Mouse (Mus musculus) stomach, postnatal 0 days (tissue): Measurements from ENCODE around the gene Naa11.

Experiments
- CTCF ChIP-seq: IDR thresholded peaks from 2 replicates; pipeline ENCODE4 v1.5.1; 2016; ENCODE audit warnings: antibody characterized with exemption, low read depth, mild to moderate bottlenecking, moderate library complexity
- EP300 ChIP-seq: optimal IDR thresholded peaks from 2 replicates; pipeline ENCODE3; 2016; ENCODE audit warnings: antibody characterized with exemption

DNA sequence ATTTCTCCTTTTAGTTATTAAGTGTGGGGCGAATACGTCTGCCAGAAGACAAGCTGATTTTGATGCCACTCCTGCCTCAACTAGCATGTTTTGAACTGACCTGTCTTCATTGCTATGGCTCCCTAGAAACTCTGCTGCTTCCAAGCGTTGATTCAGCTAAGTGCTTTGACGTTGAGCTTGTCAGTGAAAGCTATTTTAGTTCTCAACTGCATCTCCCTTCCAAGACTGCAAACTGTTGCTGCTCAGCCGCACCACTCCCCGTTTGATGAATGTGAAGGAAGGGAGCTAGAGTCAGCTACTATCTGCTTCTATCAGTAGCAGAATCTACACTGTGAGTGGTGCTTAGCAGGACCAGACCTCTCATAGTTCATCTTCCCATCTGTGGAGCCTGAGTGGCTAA, 4.6 kb downstream of the Naa11 start:
- TF ChIP-seq EP300 (no peak), CTCF (no peak)
